Comparison of ENCODE assay signal across 9 mouse cellular contexts in the genomic region with DNA sequence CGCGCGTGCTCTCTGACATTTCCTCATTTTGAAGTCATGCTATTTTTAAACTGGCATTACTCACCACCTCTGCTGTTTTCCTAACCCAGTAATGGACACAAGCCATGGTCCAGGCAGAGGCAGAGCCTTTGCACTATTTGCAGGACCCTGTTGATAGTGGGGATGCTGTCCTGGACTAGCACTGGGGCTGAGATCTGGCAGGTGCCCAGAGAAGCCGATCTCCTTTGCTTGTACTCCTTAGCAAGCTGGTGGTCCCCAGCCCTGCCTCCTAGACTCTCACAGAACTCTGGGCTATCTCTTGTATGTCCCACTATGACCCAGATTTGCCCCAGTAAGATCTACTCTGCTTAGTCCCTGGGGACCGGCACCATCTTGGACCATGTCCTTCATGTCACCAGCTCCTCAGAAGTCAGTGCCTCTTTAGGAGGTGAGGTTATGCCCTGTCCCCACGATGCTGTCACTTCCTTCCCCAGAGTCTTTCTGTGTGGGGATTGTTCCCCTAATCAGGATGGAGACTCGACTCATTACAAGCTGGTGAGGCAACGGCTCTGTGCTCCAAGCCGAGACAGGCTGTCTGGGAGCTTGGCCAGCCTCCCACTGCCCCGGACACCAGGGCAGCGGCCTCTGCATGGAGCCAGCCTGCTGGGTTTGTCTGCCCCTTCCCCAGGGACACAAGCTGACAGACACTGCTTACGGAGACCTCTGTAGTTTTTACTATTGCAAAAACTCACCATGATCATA.
DNase-seq lines count a peak whose midpoint lies in the region; ATAC-seq and TF ChIP-seq lines count a peak whose summit lies in the region.
"Had no signal": no experiment of that assay in that cellular context is flagged by ENCODE, and none has a peak within 500 bp of the region (broad histone marks: within the 10 kb centered on the region; RNA-seq: fewer than 3 reads in every experiment).

No protein-coding gene starts in this region.

- no peak for TF ChIP-seq CTCF in brain, embryonic 14.5 days (IDR thresholded peaks at IDR 0.05; ENCODE audit: borderline replicate concordance, extremely low read depth, insufficient read depth, insufficient read length)

- no peak overlapping the region for H3K27ac ChIP-seq in kidney, embryonic 14.5 days (ENCODE audit: low read depth, low read length)
- H3K27ac ChIP-seq in lung, embryonic 15.5 days = no peak overlapping the region
- H3K27ac ChIP-seq: liver, embryonic 14.5 days had no signal

- no peak overlapping the region for H3K4me3 ChIP-seq in kidney, embryonic 14.5 days (ENCODE audit: low read length)
- no peak overlapping the region for H3K4me3 ChIP-seq in lung, embryonic 15.5 days

- H3K9me3 ChIP-seq in kidney, embryonic 14.5 days (ENCODE audit: control insufficient read depth, low read length) = peaks cover 3% of the 10 kb centered on the region; the same call in 1 of the 2 replicates
- no peaks in the 10 kb centered on the region for H3K9me3 ChIP-seq in lung, embryonic 15.5 days

- ATAC-seq in kidney, embryonic 14.5 days (ENCODE audit: low FRiP score, low TSS enrichment) = no peak
- ATAC-seq in granulocyte monocyte progenitor cell, adult 5-6 weeks (replicated peaks; ENCODE audit: poor library complexity, severe bottlenecking) = peak; percentile 37
- ATAC-seq in lung, embryonic 15.5 days (ENCODE audit: borderline replicate concordance, extremely low read depth, low FRiP score, low TSS enrichment) = peak; percentile 43; the same call in 1 of the 2 replicates

- no peak overlapping the region for H3K4me2 ChIP-seq in kidney, embryonic 14.5 days (replicated peaks; ENCODE audit: low read depth, low read length)
- no peak overlapping the region for H3K4me2 ChIP-seq in lung, embryonic 15.5 days

- H3K9ac ChIP-seq in kidney, embryonic 14.5 days (ENCODE audit: low read depth, low read length) = no peak overlapping the region
- no peak overlapping the region for H3K9ac ChIP-seq in lung, embryonic 15.5 days
- H3K9ac ChIP-seq: liver, embryonic 14.5 days had no signal

- WGBS in kidney, embryonic 14.5 days = 64% methylated on average over 12 of the region's 12 CpGs
- WGBS in lung, embryonic 15.5 days = 58% methylated on average over 12 of the region's 12 CpGs

- H3K4me1 ChIP-seq in kidney, embryonic 14.5 days (ENCODE audit: control insufficient read depth, insufficient read depth, low read length) = no peaks in the 10 kb centered on the region; the same call in 1 of the 2 replicates
- peaks cover 33% of the 10 kb centered on the region for H3K4me1 ChIP-seq in lung, embryonic 15.5 days

- DNase-seq in kidney, postnatal 36 days = peak; percentile 6 to 43
- DNase-seq in brain, embryonic 14.5 days (ENCODE audit: low read depth) = peak; percentile 73
- no peak for DNase-seq in layer of hippocampus, adult 8-10 months (ENCODE audit: low spot score in 2 of 2)
- DNase-seq in B cell, adult 2 months = no peak
- no peak for DNase-seq in thymus, postnatal 25 days

- H3K27me3 ChIP-seq in kidney, embryonic 14.5 days (ENCODE audit: control insufficient read depth, insufficient read depth, low read length) = no peaks in the 10 kb centered on the region
- no peaks in the 10 kb centered on the region for H3K27me3 ChIP-seq in lung, embryonic 15.5 days

- no peaks in the 10 kb centered on the region for H3K36me3 ChIP-seq in kidney, embryonic 14.5 days (ENCODE audit: control insufficient read depth, insufficient read depth, low read length)
- H3K36me3 ChIP-seq in lung, embryonic 15.5 days = no peaks in the 10 kb centered on the region

- TF ChIP-seq POLR2A in brain, embryonic 14.5 days (IDR thresholded peaks at IDR 0.05; ENCODE audit: borderline replicate concordance, extremely low read depth, insufficient read depth, insufficient read length, poor library complexity, severe bottlenecking) = no peak

Comparison
In these comparisons a context has a peak if more than half of its experiments do, and no peak if none do; other contexts are left out.
1. DNase-seq: peak in kidney, postnatal 36 days (2 of 2) and brain, embryonic 14.5 days (single experiment); none in layer of hippocampus, adult 8-10 months (0 of 2), B cell, adult 2 months (0 of 2) and thymus, postnatal 25 days (single experiment).